Mouse (Mus musculus): ENCODE measurements around the gene Galnt17.
A peak's percentile ranks its signal among the peaks of the same experiment; 100 is the strongest.

Galnt17 gene

DNA sequence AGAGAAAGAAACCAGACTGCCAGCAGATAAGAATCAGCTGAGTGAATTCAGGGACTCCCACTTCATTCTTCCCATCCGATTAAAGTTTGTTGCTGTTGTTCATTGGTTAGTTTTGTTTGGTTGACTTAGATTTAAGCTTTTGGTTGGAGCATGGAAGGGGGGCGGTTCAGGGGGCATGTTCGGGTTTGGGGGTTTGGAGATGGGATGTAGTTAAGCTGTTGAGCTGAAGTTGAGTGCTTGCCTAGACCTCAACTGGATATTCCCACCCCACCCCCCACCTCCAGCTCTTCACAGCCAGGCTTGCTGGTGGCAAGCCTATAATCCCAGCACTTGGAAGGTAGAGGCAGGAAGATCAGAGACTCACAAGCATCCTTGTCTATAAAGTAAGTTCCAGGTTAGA is at the start of gene Galnt17:
Gene Galnt17 (minus strand): TSS at position 101 of the 400 bp plus-strand sequence.
- no peak for DNase-seq (ENCODE audit: low read depth, low spot score)

GRCm38 (mm10) chr5:131334536-131334935 is 26.2 kb upstream of the Galnt17 start:
- no peak for DNase-seq (ENCODE audit: low read depth, low spot score)

DNA sequence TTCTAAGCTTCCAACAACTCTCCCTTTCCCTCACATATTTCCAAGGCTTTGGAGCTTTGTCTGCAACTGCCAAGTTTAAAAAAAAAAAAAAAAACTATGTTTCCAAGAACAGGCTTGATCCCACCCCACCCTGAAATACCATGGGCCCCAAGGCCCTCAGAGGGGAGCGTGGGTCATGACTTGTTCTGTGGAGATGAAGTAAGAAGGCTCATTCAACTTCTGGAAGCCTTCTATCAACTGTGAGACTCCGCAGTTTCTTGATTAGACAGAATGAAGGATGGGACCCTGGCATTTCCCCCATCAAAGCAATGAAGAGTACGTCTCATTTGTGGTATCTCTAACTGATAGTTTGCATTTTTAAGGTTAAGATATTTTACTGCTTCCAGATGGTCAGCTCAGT is 13.0 kb upstream of the Galnt17 start:
- peak; percentile 18 for DNase-seq (ENCODE audit: low read depth, low spot score)

GRCm38 (mm10) chr5:131319605-131320004 is 11.3 kb upstream of the Galnt17 start:
- no peak for DNase-seq (ENCODE audit: low read depth, low spot score)

DNA sequence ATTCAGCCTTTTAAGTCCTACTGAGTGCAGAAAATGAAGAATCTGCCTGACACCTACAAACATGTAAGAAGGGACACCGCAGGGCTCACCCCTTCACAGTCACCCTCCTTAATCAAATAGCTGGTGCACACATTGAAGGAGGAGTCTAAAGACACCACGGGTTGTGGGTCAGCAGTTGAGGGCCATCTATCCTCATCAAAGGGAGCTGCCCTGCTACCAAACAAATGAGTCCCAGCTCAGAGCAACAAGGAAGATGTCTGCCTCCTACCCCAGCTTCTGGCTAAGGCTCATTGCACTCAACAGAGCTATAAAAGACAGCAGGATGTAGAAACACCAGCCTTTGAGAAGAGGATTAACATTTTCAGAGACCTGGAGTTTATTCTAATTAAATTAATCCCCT is 10.8 kb upstream of the Galnt17 start:
- no peak for DNase-seq (ENCODE audit: low read depth, low spot score)

DNA sequence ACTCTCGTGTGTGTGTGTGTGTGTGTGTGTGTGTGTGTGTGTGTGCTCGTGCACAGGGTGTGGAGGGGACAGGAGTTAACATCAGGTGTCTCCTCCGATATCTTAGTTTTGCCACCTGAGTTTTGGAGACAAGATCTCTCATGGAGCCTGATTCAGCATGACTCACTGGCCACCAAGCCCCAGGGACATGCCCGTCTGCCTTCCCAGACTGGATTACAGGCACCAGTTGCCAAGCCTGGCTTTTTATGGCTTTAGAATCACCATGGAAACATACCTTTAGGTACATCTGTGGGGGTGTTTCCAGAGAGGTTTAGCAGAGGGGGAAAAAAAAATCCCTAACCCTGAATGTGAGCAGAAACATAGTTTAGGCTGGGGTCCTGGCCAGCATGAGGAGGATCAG is 6.7 kb upstream of the Galnt17 start:
- DNase-seq (ENCODE audit: low read depth, low spot score), result no peak

DNA sequence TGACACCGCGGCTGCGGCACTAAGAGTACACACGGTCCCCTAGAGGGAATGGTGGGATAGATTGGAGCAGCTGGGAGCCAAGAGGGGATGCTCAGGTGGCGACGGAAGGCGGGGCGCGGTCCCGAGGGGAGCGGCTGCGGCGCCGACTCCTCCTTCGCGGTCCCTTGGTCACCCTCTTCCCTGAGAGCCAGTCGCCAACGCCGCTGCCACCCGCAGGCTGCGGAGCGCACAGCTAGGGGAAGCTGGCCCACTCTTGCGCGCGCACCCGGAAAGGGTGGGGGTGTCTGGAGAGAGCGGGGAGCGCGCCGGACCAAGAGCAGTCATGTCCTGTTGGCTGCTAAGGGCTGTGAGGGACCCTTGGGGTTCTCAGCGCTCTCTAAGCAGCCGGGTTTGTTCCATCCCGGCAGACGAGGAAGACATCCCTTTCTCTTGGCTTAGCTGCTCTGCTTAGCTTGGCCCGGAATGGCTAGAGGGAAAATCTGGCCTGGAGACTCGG is 593 bp downstream of the Galnt17 start:
- peak; percentile 76 for DNase-seq (ENCODE audit: low read depth, low spot score)

GRCm38 (mm10) chr5:131306908-131307655 is 1.2 kb downstream of the Galnt17 start:
- peak; percentile 30 for DNase-seq (ENCODE audit: low read depth, low spot score)

DNA sequence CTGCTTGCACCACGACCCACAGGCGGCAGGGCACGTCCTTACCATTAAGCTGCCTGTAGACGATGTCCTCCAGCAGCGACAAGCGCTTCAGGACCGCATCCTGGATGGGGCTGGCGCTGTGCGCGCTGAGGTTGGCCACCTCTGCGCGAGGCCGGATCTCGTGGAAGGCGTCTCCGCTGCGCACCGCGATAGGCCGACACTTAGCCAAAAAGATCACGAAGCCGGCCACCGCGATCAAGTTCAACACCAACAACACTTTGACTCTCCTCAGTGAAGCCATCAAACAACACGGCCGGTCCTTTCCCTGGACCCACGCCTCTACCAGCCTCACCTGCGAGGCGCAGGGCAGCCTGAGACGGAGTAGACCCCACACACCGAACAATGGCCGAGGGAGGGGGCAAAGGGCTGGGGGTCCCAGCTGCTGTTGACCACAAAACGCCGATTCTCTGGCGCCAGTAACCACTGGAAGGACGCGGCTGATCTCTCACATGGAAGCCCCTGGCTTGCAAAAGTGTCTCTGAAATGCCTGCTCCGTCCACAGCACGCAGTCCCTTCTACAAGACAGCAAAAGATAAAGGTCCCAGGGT is 1.9 kb downstream of the Galnt17 start:
- no peak for DNase-seq (ENCODE audit: low read depth, low spot score)

DNA sequence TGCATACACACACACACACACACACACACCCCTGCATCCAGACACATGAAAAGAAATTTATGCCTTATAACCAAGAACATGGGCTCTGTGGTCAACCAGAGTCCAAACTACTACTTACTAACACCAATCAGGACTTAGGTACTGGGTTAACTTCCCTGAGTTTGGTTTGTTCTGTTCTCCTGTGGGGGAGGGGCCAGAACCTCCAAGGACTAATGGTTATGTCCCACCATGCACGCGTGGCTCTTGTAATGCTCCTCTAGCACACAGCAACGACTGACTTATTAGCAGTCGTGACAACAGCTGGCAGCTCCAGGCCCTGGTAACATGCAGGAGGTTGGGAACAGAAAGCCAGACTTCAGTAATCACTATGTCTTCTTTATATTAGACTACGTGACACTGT is 3.1 kb downstream of the Galnt17 start:
- DNase-seq (ENCODE audit: low read depth, low spot score), result no peak

DNA sequence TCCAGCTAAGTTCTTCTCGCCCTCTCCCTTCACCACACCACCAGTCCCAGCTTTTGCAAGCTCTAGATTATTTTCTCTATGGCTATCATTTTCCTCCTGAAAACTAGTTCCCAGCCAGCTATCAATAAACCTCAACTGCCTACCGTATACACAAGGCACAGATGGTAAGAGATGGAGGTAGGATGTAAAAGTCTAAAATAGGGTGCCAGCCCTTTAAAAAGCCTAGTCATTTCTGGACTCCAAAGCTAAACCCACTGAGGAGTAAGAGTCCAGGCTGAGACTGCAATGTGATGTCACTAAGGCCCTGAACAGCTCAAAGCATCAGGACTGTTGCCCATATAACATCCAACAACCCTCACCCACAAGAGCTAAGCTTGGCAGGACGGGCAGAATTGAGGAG is 6.8 kb downstream of the Galnt17 start:
- no peak for DNase-seq (ENCODE audit: low read depth, low spot score)

DNA sequence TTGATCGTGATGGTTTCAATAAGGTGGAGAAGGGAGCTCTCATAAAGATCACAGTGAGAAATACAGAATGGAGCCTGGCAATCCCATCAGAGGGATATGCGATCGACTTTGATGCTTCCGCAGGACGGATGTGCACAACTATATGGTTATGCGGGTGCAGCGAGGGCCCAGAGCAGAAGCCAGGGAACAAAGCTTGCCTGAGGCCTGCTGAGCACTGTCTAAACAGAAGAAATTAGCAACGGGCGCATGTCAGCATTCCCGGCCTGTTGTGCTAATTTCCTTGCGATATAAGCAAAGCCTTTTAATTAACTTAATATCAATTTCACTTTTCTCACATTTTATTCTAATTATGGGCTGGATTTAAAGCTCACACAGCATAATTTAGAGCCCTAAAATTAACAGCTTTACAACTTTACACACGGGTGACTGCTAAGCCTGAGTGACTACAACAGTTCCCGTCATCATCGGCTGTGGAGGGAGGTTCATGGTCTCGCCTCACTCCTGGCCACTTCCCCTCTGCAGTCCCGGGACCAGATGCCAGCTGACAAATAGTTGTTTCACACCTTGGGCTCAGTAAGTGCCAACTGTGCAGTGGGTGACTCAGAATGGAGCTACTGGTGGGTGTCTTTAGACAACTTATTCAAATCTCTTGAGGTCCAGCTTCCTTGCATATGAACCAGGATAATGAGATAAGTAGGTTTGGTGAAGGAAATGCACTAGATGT is 14.4 kb downstream of the Galnt17 start:
- no peak for DNase-seq (ENCODE audit: low read depth, low spot score)

DNA sequence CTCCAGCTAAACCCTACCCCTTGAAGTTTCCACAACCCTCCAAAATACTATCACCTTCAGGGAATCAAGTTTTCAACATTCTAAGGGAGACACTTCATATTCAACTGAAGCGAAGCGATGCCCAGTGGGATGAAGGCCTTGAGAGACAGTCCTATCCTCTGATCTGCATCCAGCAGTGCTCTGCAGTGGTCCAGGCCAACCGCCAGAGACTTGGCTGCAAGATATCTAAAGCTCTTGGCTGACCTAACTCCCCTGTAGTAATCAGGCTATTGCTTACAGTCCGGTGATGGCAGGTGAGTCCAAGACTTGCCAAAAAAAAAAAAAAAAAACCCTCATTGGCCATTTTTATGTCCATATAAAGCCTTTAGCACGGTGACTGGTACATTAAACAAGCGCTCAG is 21.2 kb downstream of the Galnt17 start:
- DNase-seq (ENCODE audit: low read depth, low spot score), result peak; percentile 49

- no peak for DNase-seq (ENCODE audit: low read depth, low spot score)
Observed at GRCm38 (mm10) chr5:131286680-131287079, 21.6 kb downstream of the Galnt17 start.

DNA sequence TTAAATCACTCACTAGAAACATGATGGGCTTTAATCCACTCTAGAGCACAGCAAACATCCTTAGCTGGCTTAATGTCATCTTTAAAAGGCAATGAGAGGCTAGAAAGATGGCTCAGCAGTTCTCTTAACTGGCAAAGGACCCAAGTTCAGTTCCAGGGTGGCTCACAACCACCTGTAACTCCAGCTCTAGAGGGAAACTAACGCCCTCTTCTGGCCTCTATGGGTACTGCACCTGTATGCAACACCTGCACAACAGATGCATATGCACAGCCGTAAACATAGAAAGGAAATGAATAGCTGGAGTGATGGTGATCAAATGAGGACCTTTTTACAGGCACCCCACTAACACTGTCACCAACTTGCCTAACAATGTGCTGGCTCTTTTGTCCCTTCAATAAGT is 27.9 kb downstream of the Galnt17 start:
- no peak for DNase-seq (ENCODE audit: low read depth, low spot score)

DNA sequence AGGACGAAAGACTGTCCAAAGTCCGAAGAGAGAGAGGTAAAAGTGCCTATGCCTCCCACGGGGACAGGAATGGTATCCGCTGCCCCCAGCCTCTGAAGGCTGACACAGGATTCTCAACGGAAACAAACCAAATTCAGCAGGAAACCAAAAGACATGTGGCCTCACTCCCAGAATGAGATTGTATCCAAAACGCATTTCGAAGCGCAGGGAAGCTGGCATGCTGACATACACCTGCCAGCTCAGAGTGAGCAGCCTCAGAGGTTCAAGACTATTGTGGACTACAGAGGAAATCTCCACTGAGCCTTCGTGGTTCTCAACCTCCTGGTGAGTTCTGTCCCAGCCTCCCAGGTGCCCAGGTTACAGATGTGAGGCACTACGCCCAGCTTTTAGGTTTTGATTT is 29.0 kb downstream of the Galnt17 start:
- DNase-seq (ENCODE audit: low read depth, low spot score), result no peak

DNA sequence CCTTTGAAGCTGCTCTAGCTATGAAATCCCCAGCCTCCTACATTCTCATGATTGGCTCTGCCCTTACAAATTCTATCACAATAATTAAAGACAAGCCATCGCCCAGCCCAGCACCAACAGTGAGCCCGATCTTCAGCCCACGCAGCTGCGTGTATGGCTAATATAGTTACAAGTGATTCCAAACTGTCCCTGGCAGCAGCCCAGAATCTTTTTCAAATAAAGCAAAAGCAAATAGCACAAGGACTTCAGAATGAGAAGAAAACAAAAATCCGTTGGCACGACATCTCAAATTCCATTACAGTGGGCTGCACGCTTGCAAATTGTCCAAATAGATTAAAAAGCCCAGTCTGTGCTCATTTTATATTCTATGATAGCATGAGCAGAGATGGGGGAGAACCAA is 31.1 kb downstream of the Galnt17 start:
- peak; percentile 53 for DNase-seq (ENCODE audit: low read depth, low spot score)

GRCm38 (mm10) chr5:131266291-131266690 is 42.0 kb downstream of the Galnt17 start:
- DNase-seq (ENCODE audit: low read depth, low spot score), result no peak

DNA sequence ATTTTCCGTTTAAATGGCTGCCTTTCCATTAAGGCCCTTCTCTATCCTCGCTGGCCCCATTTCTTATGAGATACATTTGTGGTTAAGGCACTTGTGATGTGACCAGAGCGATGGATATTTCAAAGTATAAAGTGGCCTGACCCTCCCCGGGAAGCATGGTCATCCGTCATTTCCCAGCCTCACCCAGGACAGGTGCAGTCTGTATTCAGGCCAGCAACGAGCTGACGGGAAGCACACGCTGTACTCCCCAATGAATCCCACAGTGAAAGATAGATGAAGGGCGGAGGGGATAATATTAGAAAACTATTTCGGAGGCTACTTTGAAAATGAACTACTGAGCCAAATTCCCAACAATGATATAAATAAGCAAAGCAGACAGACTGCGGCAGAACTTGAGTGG is 44.2 kb downstream of the Galnt17 start:
- peak; percentile 84 for DNase-seq (ENCODE audit: low read depth, low spot score)

DNA sequence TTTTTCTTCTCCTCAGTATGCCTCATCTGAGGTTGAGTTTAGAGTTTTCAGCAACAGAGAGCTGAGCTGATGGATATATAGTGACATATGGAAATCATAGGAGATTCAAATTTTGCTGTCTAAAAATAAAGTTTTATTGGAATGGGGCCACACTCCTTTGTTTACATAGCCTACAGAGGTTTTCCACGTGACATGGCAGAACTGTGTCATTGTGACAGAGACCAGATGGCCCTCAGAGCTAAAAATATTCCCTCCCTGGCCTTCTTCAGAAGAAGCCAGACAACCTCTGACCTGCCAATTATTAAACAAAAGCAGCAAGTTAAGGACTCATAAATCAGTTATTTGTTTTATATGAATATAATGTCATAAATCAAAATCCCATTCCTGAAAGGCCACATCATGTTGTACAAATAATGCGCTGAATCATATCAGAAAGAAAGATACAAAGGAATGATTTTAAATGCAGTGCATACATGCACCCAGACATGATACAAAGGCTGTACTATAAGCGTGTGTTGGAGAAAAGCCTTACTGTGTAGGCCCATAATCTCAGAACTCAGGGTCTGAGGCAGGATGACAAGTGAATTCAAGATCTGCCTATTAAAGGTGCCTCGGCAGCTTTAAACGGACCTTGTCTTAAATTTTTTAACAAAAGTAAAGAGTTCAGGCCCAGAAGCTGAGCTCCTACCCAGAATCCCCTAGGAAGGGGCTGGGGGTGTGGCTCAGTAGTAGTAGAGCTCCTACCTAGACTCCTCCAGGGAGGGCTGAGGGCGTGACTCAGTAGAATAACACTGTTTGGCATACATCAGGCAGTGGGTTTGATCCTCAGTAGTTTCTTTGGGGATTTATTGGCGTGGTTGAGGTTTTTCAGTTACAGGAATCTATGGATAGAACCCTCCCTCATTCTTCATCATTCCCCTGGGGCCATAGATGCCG is 57.3 kb downstream of the Galnt17 start:
- DNase-seq (ENCODE audit: low read depth, low spot score), result no peak

DNA sequence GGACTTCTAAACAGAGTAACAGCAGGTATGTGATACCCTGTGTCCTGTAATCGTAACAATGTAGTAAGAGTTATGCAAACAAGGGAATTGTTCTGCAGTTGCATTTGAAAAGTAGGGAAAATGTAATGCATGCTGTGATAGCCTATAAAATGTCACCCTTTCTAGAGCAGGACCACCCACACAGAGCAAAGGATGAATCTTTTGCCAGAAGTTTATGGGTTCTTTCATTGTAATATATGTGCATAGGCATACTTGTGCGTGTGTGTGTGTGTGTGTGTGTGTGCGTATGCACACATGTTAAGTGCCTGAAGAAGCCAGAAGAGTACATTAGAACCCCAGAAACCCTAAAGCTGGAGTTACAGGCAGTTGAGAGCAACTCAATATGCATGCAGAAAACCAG is 59.9 kb downstream of the Galnt17 start:
- DNase-seq (ENCODE audit: low read depth, low spot score), result no peak

DNA sequence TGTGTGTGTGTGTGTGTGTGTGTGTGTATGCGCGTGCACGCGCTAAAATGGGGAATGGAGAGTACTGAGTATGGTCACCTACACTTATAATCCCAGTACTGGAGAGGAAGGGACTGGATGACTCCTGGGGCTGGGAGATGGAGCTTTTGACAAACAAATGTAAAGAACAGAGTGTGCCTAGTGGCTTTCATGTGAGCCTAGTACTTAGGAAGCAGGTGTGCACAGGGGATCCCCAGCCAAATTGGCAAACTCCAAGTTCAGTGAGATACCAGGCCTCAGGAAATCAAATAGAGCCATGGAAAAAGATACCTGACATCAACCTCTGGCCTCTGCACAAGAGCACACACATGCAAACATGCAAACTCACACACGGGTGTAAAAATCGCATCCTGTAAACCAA is 61.7 kb downstream of the Galnt17 start:
- no peak for DNase-seq (ENCODE audit: low read depth, low spot score)
